Mouse (Mus musculus) midbrain, postnatal 0 days (tissue): ENCODE measurements at regions not wholly inside any gene's neighbourhood (a gene's known extent, or its start where the extent isn't known, plus 50 kb on each side); places are given as distances from the start of the nearest gene placed in this dataset.
A peak's percentile ranks its signal among the peaks of the same experiment; 100 is the strongest.

Experiments
- ATAC-seq: fragments of 200-750 bp; cut with Nextera tagmentation; 2 replicates; pipeline ENCODE4 v1.8.0; 2017; ENCODE audit warnings: moderate number of reproducible peaks, mild to moderate bottlenecking, moderate TSS enrichment, moderate library complexity; ENCODE audit not compliant: low FRiP score
- DNase-seq: peaks from one replicate; pipeline ENCODE4 v3.0.0-alpha.2; 2015; ENCODE audit warnings: low spot score
- H3K27ac ChIP-seq: fragments of 300-500 bp; sonication (generic); 2 replicates; pipeline ENCODE4 v1.5.1; 2014; ENCODE audit warnings: low read depth, mild to moderate bottlenecking, low read length, mixed read lengths
- H3K27me3 ChIP-seq: fragments of 300-500 bp; sonication (generic); 2 replicates; pipeline ENCODE4 v1.6.1; 2014; ENCODE audit warnings: low read length, control low read depth, mixed read lengths; ENCODE audit not compliant: insufficient read depth
- H3K36me3 ChIP-seq: fragments of 300-500 bp; sonication (generic); 2 replicates; pipeline ENCODE4 v1.6.1; 2014; ENCODE audit warnings: low read length, control low read depth, mixed read lengths; ENCODE audit not compliant: insufficient read depth
- H3K4me1 ChIP-seq: fragments of 300-500 bp; sonication (generic); 2 replicates; pipeline ENCODE4 v1.6.1; 2014; ENCODE audit warnings: mild to moderate bottlenecking, control low read depth, antibody characterized with exemption, low read length, mixed read lengths; ENCODE audit not compliant: insufficient read depth
- H3K4me2 ChIP-seq: fragments of 300-500 bp; sonication (generic); 2 replicates; pipeline ENCODE4 v1.6.1; 2014; ENCODE audit warnings: low read depth, mild to moderate bottlenecking, low read length, mixed read lengths; ENCODE audit not compliant: poor library complexity, severe bottlenecking
- H3K4me3 ChIP-seq: fragments of 300-500 bp; sonication (generic); 2 replicates; pipeline ENCODE4 v1.5.1; 2014; ENCODE audit warnings: low read depth, mild to moderate bottlenecking, low read length, moderate library complexity
- H3K9ac ChIP-seq: fragments of 300-500 bp; sonication (generic); replicated peaks from 2 replicates; pipeline ENCODE4 v1.6.1; 2014; ENCODE audit warnings: mild to moderate bottlenecking, low read length, moderate library complexity, mixed read lengths; ENCODE audit not compliant: poor library complexity, severe bottlenecking
- H3K9me3 ChIP-seq: fragments of 300-500 bp; sonication (generic); 2 replicates; pipeline ENCODE4 v1.6.1; 2016; ENCODE audit warnings: low read length, control low read depth
- CTCF ChIP-seq: IDR thresholded peaks from 2 replicates; pipeline ENCODE4 v1.5.1; 2016; ENCODE audit warnings: antibody characterized with exemption, mild to moderate bottlenecking
- WGBS: fragments of 180-500 bp; shearing (Covaris S2); extraction: QIAGEN DNeasy Blood & Tissue Kit; methylation state at CpG from one replicate; pipeline ENCODE4 v1.1.7; 2014; 5-methylcytosine and 5-hydroxymethylcytosine counted together

DNA sequence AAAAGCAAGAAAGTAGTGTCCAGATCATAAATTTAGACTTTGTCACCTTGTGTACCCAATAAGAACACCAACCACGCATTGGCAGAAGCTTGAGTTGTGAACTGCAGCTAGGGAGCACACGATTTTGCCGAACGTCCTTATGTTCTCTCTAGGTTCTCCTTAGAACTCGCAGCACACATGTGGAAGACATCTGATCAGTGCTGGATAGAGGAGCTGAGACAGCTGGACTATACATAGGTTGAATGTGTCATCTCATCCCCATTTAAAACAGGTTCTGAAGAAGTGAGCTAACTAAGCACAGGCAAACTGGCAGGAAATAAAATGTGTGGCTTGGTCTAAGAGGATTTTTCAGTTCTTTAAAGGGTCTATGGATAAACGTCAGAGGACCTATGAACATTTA, 730.5 kb upstream of the Pkdcc start:
- Histone ChIP-seq H3K9me3 (no peaks in the 10 kb centered on the region), H3K36me3 (no peaks in the 10 kb centered on the region), H3K27ac (no peak overlapping the region), H3K27me3 (no peaks in the 10 kb centered on the region), H3K9ac (no peak overlapping the region), H3K4me1 (no peaks in the 10 kb centered on the region), H3K4me3 (no peak overlapping the region), H3K4me2 (no peak overlapping the region)
- DNase-seq: no peak
- whole genome bisulfite sequencing: 94% methylated on average over 6 of the region's 6 CpGs
- ATAC-seq: no peak
- TF ChIP-seq CTCF: no peak

DNA sequence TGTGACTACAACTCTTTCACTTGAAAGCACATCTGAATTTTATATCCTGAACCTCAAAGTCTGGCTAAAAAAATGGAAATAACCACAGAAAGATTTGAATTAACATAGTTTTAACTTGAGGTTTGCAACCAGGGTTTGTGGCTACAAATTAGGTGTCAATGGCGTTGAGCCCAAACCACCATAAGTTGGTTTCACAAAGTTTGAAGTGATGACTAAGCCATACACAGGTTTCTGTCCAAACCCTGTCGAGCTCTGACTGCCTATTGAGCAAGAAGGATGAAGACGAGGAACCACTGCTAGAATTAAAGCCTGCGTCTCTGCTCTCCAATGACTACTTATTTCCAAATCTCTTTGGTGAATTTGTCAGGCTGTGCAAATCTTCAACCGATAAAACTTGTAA, 719.8 kb upstream of the Slc8a1 start:
- DNase-seq: no peak
- H3K27me3 ChIP-seq: no peaks in the 10 kb centered on the region
- no peaks in the 10 kb centered on the region for H3K9me3 ChIP-seq
- no peak overlapping the region for H3K4me3 ChIP-seq
- WGBS: 88% methylated on average over 5 of the region's 5 CpGs
- TF ChIP-seq CTCF: no peak
- H3K27ac ChIP-seq: no peak overlapping the region
- ATAC-seq: no peak
- H3K9ac ChIP-seq: no peak overlapping the region
- H3K4me1 ChIP-seq: no peaks in the 10 kb centered on the region
- no peak overlapping the region for H3K4me2 ChIP-seq
- H3K36me3 ChIP-seq: no peaks in the 10 kb centered on the region

DNA sequence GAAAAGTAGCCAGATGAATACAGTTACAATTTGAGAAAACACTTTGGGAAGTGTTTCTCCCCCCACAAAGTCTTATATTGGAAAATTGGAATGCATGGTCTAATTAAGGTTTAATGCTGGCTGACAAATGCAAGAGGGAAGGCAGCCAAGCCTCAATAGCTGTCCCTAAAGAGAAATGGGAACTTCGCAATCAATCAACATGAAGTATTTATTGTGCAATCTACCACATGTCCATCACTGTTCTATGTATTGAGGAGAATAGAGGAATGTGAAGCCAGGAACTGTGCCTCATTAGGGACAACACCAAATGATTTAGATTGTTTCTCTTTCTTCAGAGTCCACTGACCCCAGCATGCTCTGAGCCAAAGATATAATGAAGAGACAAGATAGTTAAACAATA, 715.7 kb upstream of the Slc8a1 start:
- Histone ChIP-seq H3K4me2 (no peak overlapping the region), H3K36me3 (no peaks in the 10 kb centered on the region), H3K27me3 (no peaks in the 10 kb centered on the region), H3K4me1 (no peaks in the 10 kb centered on the region), H3K4me3 (no peak overlapping the region), H3K27ac (no peak overlapping the region), H3K9ac (no peak overlapping the region), H3K9me3 (no peaks in the 10 kb centered on the region)
- peak; percentile 1 for DNase-seq
- TF ChIP-seq CTCF: no peak
- WGBS: 79% methylated on average over 1 of the region's 1 CpGs
- ATAC-seq: no peak

DNA sequence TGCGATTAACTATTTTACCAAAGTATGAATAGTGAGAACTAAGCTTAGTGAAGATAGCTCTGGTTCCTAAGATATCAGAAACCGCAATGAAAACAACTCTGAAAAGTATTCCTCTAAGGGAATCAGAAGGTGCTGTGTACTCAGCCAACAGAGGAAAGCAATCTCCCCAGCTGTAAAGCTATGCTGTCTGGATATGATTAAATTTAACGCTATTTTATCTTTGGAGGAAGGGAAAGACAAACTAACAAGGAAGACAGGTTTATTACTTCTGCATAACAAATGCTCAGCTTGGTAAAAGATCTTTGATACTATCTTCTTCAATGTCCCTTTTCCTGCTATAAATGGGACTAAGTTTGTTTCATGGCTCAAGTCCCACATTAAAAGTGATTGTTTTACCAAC, 700.9 kb upstream of the Slc8a1 start:
- ATAC-seq (no peak), DNase-seq (no peak)
- Histone ChIP-seq H3K4me2 (no peak overlapping the region), H3K27ac (no peak overlapping the region), H3K36me3 (no peaks in the 10 kb centered on the region), H3K9ac (no peak overlapping the region), H3K9me3 (no peaks in the 10 kb centered on the region), H3K4me3 (no peak overlapping the region), H3K27me3 (no peaks in the 10 kb centered on the region), H3K4me1 (no peaks in the 10 kb centered on the region)
- WGBS: 95% methylated on average over 3 of the region's 3 CpGs
- no peak for TF ChIP-seq CTCF

DNA sequence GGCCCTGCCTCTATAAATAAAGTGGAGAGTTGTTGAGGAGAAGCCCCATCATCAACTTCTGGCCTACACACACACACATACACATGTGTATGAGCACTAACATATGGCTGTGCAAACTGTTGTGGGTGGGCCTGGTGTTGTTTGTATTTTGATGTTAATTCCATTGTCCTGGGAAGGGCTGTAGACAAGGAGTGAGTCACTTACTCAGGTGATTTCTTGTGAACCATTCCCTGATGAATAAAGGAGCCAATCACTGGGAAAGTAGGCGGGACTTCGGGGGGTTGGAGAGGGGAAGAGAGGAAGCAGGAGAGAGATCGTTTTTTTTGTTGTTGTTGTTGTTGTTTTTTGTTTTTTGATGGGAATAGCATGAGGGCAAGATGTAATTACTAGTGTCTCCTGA, 699.0 kb upstream of the Slc8a1 start:
- 79% methylated on average over 3 of the region's 3 CpGs for WGBS
- no peaks in the 10 kb centered on the region for H3K9me3 ChIP-seq
- H3K36me3 ChIP-seq: no peaks in the 10 kb centered on the region
- DNase-seq: no peak
- H3K4me3 ChIP-seq: no peak overlapping the region
- H3K27me3 ChIP-seq: no peaks in the 10 kb centered on the region
- no peak overlapping the region for H3K27ac ChIP-seq
- TF ChIP-seq CTCF: no peak
- H3K4me2 ChIP-seq: no peak overlapping the region
- no peak for ATAC-seq
- H3K4me1 ChIP-seq: no peaks in the 10 kb centered on the region
- no peak overlapping the region for H3K9ac ChIP-seq

DNA sequence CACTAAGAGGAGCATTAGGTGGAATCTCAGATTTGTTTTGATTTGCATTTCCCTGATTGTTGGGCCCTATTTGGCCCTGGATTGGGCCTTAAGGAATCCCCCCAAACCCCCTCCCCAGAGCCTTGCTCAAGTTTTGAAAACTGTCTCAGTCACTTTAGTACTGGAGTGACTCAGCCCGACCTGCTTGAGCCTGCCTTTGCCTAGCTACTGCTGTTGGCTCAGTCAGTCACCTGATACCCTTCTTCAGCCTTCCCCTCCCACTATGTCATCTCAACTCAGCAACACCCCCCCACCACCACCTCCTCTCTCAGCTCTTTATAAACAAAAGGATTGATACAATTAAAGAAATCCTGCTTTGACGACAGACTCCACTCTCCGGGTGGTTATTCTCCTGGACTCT, 694.5 kb upstream of the Slc8a1 start:
- H3K27me3 ChIP-seq: no peaks in the 10 kb centered on the region
- H3K4me3 ChIP-seq: no peak overlapping the region
- no peaks in the 10 kb centered on the region for H3K4me1 ChIP-seq
- no peaks in the 10 kb centered on the region for H3K36me3 ChIP-seq
- no peak for DNase-seq
- 27% methylated on average over 3 of the region's 3 CpGs for WGBS
- ATAC-seq: no peak
- no peak overlapping the region for H3K4me2 ChIP-seq
- H3K9ac ChIP-seq: no peak overlapping the region
- no peaks in the 10 kb centered on the region for H3K9me3 ChIP-seq
- H3K27ac ChIP-seq: no peak overlapping the region
- TF ChIP-seq CTCF: no peak

DNA sequence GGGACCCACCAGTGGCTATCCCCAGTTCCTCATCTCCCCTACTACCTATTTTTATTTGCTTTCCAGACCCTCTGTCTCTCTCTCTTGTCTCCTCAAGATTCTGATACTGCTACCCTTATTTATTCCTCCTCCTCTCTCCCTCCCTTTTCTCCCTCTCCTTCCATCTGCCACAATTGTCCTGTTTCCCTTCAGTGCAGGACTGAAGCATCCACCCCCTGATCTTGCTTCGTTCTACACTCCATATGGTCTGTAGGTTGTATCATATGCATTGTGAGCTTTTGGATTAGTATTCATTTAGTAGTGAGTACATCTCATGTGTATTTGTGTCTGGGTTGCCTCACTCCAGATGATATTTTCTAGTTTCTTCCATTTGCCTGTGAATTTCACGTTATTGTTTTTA, 670.1 kb upstream of the Slc8a1 start:
- Histone ChIP-seq H3K4me1 (no peaks in the 10 kb centered on the region), H3K27me3 (no peaks in the 10 kb centered on the region), H3K4me3 (no peak overlapping the region), H3K27ac (no peak overlapping the region), H3K9ac (no peak overlapping the region), H3K9me3 (no peaks in the 10 kb centered on the region), H3K4me2 (no peak overlapping the region), H3K36me3 (no peaks in the 10 kb centered on the region)
- no peak for TF ChIP-seq CTCF
- WGBS: 88% methylated on average over 2 of the region's 2 CpGs
- DNase-seq: no peak
- no peak for ATAC-seq
